In the genomic region with DNA sequence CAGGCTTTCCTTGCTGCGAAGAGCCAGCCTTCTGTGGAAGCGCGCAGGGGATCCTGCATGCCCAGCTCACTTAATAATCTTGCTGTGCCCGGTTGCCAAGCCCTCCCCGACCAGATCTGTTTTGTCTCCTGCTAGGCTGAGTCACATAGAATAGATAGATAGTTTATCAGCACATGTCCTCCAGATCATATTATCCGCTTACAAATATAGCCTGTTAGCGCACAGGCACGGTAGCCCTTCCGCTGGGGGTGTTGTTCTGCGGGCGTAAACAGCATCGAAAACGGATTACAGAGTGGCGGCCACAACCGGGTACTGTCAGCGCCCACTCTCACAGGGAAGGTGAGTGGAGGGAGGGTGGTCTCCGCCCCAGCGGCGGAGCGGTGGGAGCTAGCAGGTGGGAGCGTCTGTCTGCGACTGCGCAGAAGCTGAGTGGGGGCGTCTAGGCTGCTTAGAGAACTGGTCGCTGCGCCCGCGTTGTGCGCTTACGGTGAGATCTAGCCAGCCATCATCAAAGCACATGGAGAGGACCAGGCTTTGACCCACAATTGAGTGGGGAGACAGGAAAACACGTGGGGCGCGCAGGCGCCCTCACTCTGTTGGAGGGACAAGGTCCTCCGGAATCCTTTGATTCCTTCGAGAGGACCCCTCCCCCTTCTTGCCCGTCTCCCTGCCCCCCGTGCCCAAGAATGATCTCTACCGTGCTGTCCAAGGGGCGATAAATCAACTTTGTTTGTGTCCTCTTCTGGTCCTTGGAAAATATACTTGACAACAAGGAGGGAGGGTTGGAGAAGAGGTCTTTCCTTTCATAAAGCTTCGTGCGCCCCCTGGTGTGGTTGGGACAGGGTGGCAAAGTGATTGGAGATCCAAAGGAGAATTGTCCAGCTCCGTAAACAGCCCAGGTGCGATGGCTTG, we compare ENCODE assay signal across 8 mouse cellular contexts. TPM values are rescaled to one million over a fixed set of nuclear protein-coding genes. Genes with fewer than 3 reads are reported as not detected.
A peak's percentile ranks its signal among the peaks of the same experiment; 100 is the strongest.
DNase-seq lines count a peak whose midpoint lies in the region; ATAC-seq and TF ChIP-seq lines count a peak whose summit lies in the region.

No protein-coding gene starts in this region.

- peak overlapping the region; percentile 24 for H3K4me3 ChIP-seq in cerebellum, adult 2 months (replicated peaks; ENCODE audit: insufficient read depth, low read depth, low read length)
- H3K4me3 ChIP-seq in embryonic facial prominence, embryonic 15.5 days (replicated peaks) = peak overlapping the region; percentile 56
- peak overlapping the region; percentile 64 for H3K4me3 ChIP-seq in heart, embryonic 11.5 days (ENCODE audit: low read depth, low read length)
- peak overlapping the region; percentile 48 for H3K4me3 ChIP-seq in kidney, embryonic 14.5 days (ENCODE audit: low read length)
- peak overlapping the region; percentile 51 for H3K4me3 ChIP-seq in limb, embryonic 14.5 days (replicated peaks; ENCODE audit: low read length)
- peak overlapping the region; percentile 51 for H3K4me3 ChIP-seq in midbrain, embryonic 14.5 days (replicated peaks; ENCODE audit: low read depth, low read length)

- H3K4me2 ChIP-seq in embryonic facial prominence, embryonic 15.5 days (replicated peaks) = peak overlapping the region; percentile 97
- H3K4me2 ChIP-seq in heart, embryonic 11.5 days = peak overlapping the region; percentile 92
- H3K4me2 ChIP-seq in kidney, embryonic 14.5 days (replicated peaks; ENCODE audit: low read depth, low read length) = peak overlapping the region; percentile 87
- H3K4me2 ChIP-seq in limb, embryonic 14.5 days (replicated peaks; ENCODE audit: low read depth, low read length, severe bottlenecking) = peak overlapping the region; percentile 98
- peak overlapping the region; percentile 89 for H3K4me2 ChIP-seq in midbrain, embryonic 14.5 days (ENCODE audit: low read length)

- peak; percentile 21 to 36 for DNase-seq in cerebellum, adult 2 months
- peak; percentile 63 for DNase-seq in limb, embryonic 14.5 days (ENCODE audit: low spot score)
- peak; percentile 91 for DNase-seq in midbrain, embryonic 14.5 days
- DNase-seq in spleen, postnatal 4 days (ENCODE audit: low spot score in 2 of 2) = peak; percentile 24 to 67

- 1% methylated on average over 44 of the region's 44 CpGs for WGBS in cerebellum, adult 2 months
- WGBS in embryonic facial prominence, embryonic 15.5 days = 2% methylated on average over 44 of the region's 44 CpGs
- WGBS in heart, embryonic 11.5 days (ENCODE audit: insufficient replicate concordance) = 1% methylated on average over 44 of the region's 44 CpGs
- WGBS in kidney, embryonic 14.5 days = under 1% methylated on average over 44 of the region's 44 CpGs
- under 1% methylated on average over 44 of the region's 44 CpGs for WGBS in limb, embryonic 14.5 days
- WGBS in midbrain, embryonic 14.5 days = under 1% methylated on average over 44 of the region's 44 CpGs

- no peak for TF ChIP-seq POLR2A in cerebellum, adult 2 months (IDR thresholded peaks at IDR 0.05; ENCODE audit: borderline replicate concordance, insufficient read depth, low read length)
- no peak for TF ChIP-seq POLR2A in limb, embryonic 14.5 days (IDR thresholded peaks at IDR 0.05; ENCODE audit: borderline replicate concordance, extremely low read depth, insufficient read depth, insufficient read length)

- H3K9ac ChIP-seq in embryonic facial prominence, embryonic 15.5 days = peak overlapping the region; percentile 37
- peak overlapping the region; percentile 73 for H3K9ac ChIP-seq in heart, embryonic 11.5 days (ENCODE audit: low read depth, low read length)
- H3K9ac ChIP-seq in kidney, embryonic 14.5 days (ENCODE audit: low read depth, low read length) = peak overlapping the region; percentile 51
- H3K9ac ChIP-seq in limb, embryonic 14.5 days (ENCODE audit: low read depth, low read length, severe bottlenecking) = peak overlapping the region; percentile 48
- H3K9ac ChIP-seq in midbrain, embryonic 14.5 days (replicated peaks; ENCODE audit: low read length) = peak overlapping the region; percentile 57

- peak; percentile 26; the same call in 1 of the 2 replicates for TF ChIP-seq CTCF in cerebellum, adult 2 months (IDR thresholded peaks at IDR 0.05; ENCODE audit: borderline replicate concordance, insufficient read depth, low read depth, low read length)

- no peaks in the 10 kb centered on the region for H3K36me3 ChIP-seq in embryonic facial prominence, embryonic 15.5 days
- H3K36me3 ChIP-seq in heart, embryonic 11.5 days (ENCODE audit: control insufficient read depth, insufficient read depth, low read length) = no peaks in the 10 kb centered on the region
- no peaks in the 10 kb centered on the region for H3K36me3 ChIP-seq in kidney, embryonic 14.5 days (ENCODE audit: control insufficient read depth, insufficient read depth, low read length)
- H3K36me3 ChIP-seq in limb, embryonic 14.5 days (ENCODE audit: control insufficient read depth, insufficient read depth, low read length) = no peaks in the 10 kb centered on the region
- no peaks in the 10 kb centered on the region for H3K36me3 ChIP-seq in midbrain, embryonic 14.5 days (ENCODE audit: control insufficient read depth, insufficient read depth, low read length)

- ATAC-seq in cerebellum, adult (ENCODE audit: insufficient number of reproducible peaks, low FRiP score, low TSS enrichment) = no peak
- ATAC-seq in embryonic facial prominence, embryonic 15.5 days (ENCODE audit: insufficient number of reproducible peaks, low FRiP score, low TSS enrichment, low read depth) = peak; percentile 37; the same call in 1 of the 2 replicates
- ATAC-seq in heart, embryonic 11.5 days (replicated peaks; ENCODE audit: insufficient number of reproducible peaks, low FRiP score, low TSS enrichment) = peak; percentile 48; the same call in 1 of the 2 replicates
- peak; percentile 78 for ATAC-seq in kidney, embryonic 14.5 days (ENCODE audit: low FRiP score, low TSS enrichment)
- ATAC-seq in limb, embryonic 14.5 days (ENCODE audit: low FRiP score, low read depth) = 0 out of 2 replicates have a peak, but pooled peaks have one; percentile 47
- peak; percentile 76 for ATAC-seq in midbrain, embryonic 14.5 days (ENCODE audit: low FRiP score, low TSS enrichment)

- H3K4me1 ChIP-seq in cerebellum, adult 2 months (ENCODE audit: control insufficient read depth, insufficient read depth, low read length) = 0 out of 2 replicates have a peak, but pooled peaks cover 3% of the 10 kb centered on the region
- peaks cover 12% of the 10 kb centered on the region for H3K4me1 ChIP-seq in embryonic facial prominence, embryonic 15.5 days
- H3K4me1 ChIP-seq in heart, embryonic 11.5 days (ENCODE audit: control insufficient read depth, insufficient read depth, low read length) = peaks cover 4% of the 10 kb centered on the region
- no peaks in the 10 kb centered on the region for H3K4me1 ChIP-seq in kidney, embryonic 14.5 days (ENCODE audit: control insufficient read depth, insufficient read depth, low read length)
- H3K4me1 ChIP-seq in limb, embryonic 14.5 days (ENCODE audit: control insufficient read depth, insufficient read depth, low read length) = no peaks in the 10 kb centered on the region
- H3K4me1 ChIP-seq in midbrain, embryonic 14.5 days (ENCODE audit: control insufficient read depth, insufficient read depth, low read length) = peaks cover 7% of the 10 kb centered on the region; the same call in 1 of the 2 replicates

- H3K27ac ChIP-seq in cerebellum, adult 2 months (ENCODE audit: insufficient read depth, low read length) = no peak overlapping the region
- H3K27ac ChIP-seq in embryonic facial prominence, embryonic 15.5 days (replicated peaks) = no peak overlapping the region
- H3K27ac ChIP-seq in heart, embryonic 11.5 days (ENCODE audit: low read depth, low read length) = peak overlapping the region; percentile 57; the same call in 1 of the 2 replicates
- H3K27ac ChIP-seq in kidney, embryonic 14.5 days (ENCODE audit: low read depth, low read length) = no peak overlapping the region
- no peak overlapping the region for H3K27ac ChIP-seq in limb, embryonic 14.5 days (replicated peaks; ENCODE audit: low read depth, low read length)
- peak overlapping the region; percentile 75 for H3K27ac ChIP-seq in midbrain, embryonic 14.5 days (replicated peaks; ENCODE audit: low read depth, low read length)

- no peaks in the 10 kb centered on the region for H3K9me3 ChIP-seq in embryonic facial prominence, embryonic 15.5 days (replicated peaks)
- H3K9me3 ChIP-seq in heart, embryonic 11.5 days (replicated peaks; ENCODE audit: control insufficient read depth, low read length) = no peaks in the 10 kb centered on the region
- no peaks in the 10 kb centered on the region for H3K9me3 ChIP-seq in kidney, embryonic 14.5 days (ENCODE audit: control insufficient read depth, low read length)
- H3K9me3 ChIP-seq in limb, embryonic 14.5 days (ENCODE audit: control insufficient read depth, low read length) = no peaks in the 10 kb centered on the region
- no peaks in the 10 kb centered on the region for H3K9me3 ChIP-seq in midbrain, embryonic 14.5 days (ENCODE audit: control insufficient read depth, low read length)

- no peaks in the 10 kb centered on the region for H3K27me3 ChIP-seq in cerebellum, adult 2 months (ENCODE audit: control insufficient read depth, insufficient read depth, low read length)
- H3K27me3 ChIP-seq in embryonic facial prominence, embryonic 15.5 days = peaks cover 34% of the 10 kb centered on the region
- H3K27me3 ChIP-seq in heart, embryonic 11.5 days (ENCODE audit: control insufficient read depth, insufficient read depth, low read length) = peaks cover 5% of the 10 kb centered on the region; the same call in 1 of the 2 replicates
- H3K27me3 ChIP-seq in kidney, embryonic 14.5 days (ENCODE audit: control insufficient read depth, insufficient read depth, low read length) = peaks cover 8% of the 10 kb centered on the region; the same call in 1 of the 2 replicates
- H3K27me3 ChIP-seq in limb, embryonic 14.5 days (ENCODE audit: control insufficient read depth, insufficient read depth, low read length) = peaks cover 12% of the 10 kb centered on the region; the same call in 1 of the 2 replicates
- no peaks in the 10 kb centered on the region for H3K27me3 ChIP-seq in midbrain, embryonic 14.5 days (ENCODE audit: control insufficient read depth, insufficient read depth, low read length)

RNA-seq across cellular contexts. Expression of gene Lrrc2, which starts 2.5 kb away (rescaled TPM):
- 3.2 and 3.5 TPM in 2 replicates for polyA plus RNA-seq in cerebellum, adult 2 months (2012; rRNA removed)
- 0.39 and 0.59 TPM in 2 replicates for polyA plus RNA-seq in embryonic facial prominence, embryonic 15.5 days (2015; fragmentation: Nextera tagmentation; extraction: Ambion mirVana)
- 2.0 and 2.1 TPM in 2 replicates for polyA plus RNA-seq in heart, embryonic 11.5 days (2014; fragmentation: Nextera tagmentation; extraction: Ambion mirVana)
- polyA plus RNA-seq in kidney, embryonic 14.5 days (2014; fragmentation: Nextera tagmentation; extraction: Ambion mirVana) = 0.15 TPM in 1 of 2 replicates, not detected in the other
- 0.04 and 0.12 TPM in 2 replicates for polyA plus RNA-seq in limb, embryonic 14.5 days (2012; rRNA removed)
- 0.08 TPM in 1 of 2 replicates, not detected in the other for polyA plus RNA-seq in limb, embryonic 14.5 days (2014; fragmentation: Nextera tagmentation; extraction: Ambion mirVana)
- 0.38 and 0.51 TPM in 2 replicates for polyA plus RNA-seq in midbrain, embryonic 14.5 days (2014; fragmentation: Nextera tagmentation; extraction: Ambion mirVana)

RNA-seq across cellular contexts. Expression of gene Tdgf1, which starts 7.8 kb away (rescaled TPM):
- 7.2 and 7.5 TPM in 2 replicates for polyA plus RNA-seq in cerebellum, adult 2 months (2012; rRNA removed)
- polyA plus RNA-seq in embryonic facial prominence, embryonic 15.5 days (2015; fragmentation: Nextera tagmentation; extraction: Ambion mirVana) = 0.42 and 0.45 TPM in 2 replicates
- not detected in 2 replicates for polyA plus RNA-seq in heart, embryonic 11.5 days (2014; fragmentation: Nextera tagmentation; extraction: Ambion mirVana)
- polyA plus RNA-seq in kidney, embryonic 14.5 days (2014; fragmentation: Nextera tagmentation; extraction: Ambion mirVana) = not detected in 2 replicates
- polyA plus RNA-seq in limb, embryonic 14.5 days (2012; rRNA removed) = 0.38 and 0.56 TPM in 2 replicates
- 0.40 and 0.54 TPM in 2 replicates for polyA plus RNA-seq in limb, embryonic 14.5 days (2014; fragmentation: Nextera tagmentation; extraction: Ambion mirVana)
- polyA plus RNA-seq in midbrain, embryonic 14.5 days (2014; fragmentation: Nextera tagmentation; extraction: Ambion mirVana) = not detected in 2 replicates

RNA-seq across cellular contexts. Expression of gene Rtp3, which starts 36.6 kb away (rescaled TPM):
- polyA plus RNA-seq in cerebellum, adult 2 months (2012; rRNA removed) = 0.34 and 0.63 TPM in 2 replicates
- polyA plus RNA-seq in embryonic facial prominence, embryonic 15.5 days (2015; fragmentation: Nextera tagmentation; extraction: Ambion mirVana) = not detected in 2 replicates
- polyA plus RNA-seq in heart, embryonic 11.5 days (2014; fragmentation: Nextera tagmentation; extraction: Ambion mirVana) = 0.14 and 0.29 TPM in 2 replicates
- polyA plus RNA-seq in kidney, embryonic 14.5 days (2014; fragmentation: Nextera tagmentation; extraction: Ambion mirVana) = 0.32 TPM in 1 of 2 replicates, not detected in the other
- polyA plus RNA-seq in limb, embryonic 14.5 days (2012; rRNA removed) = 0.20 and 0.24 TPM in 2 replicates
- polyA plus RNA-seq in limb, embryonic 14.5 days (2014; fragmentation: Nextera tagmentation; extraction: Ambion mirVana) = not detected in 2 replicates
- not detected in 2 replicates for polyA plus RNA-seq in midbrain, embryonic 14.5 days (2014; fragmentation: Nextera tagmentation; extraction: Ambion mirVana)

RNA-seq across cellular contexts. Expression of gene Fam240a, which starts 37.1 kb away (rescaled TPM):
- polyA plus RNA-seq in cerebellum, adult 2 months (2012; rRNA removed) = not detected in 2 replicates
- polyA plus RNA-seq in embryonic facial prominence, embryonic 15.5 days (2015; fragmentation: Nextera tagmentation; extraction: Ambion mirVana) = not detected in 2 replicates
- not detected in 2 replicates for polyA plus RNA-seq in heart, embryonic 11.5 days (2014; fragmentation: Nextera tagmentation; extraction: Ambion mirVana)
- not detected in 2 replicates for polyA plus RNA-seq in kidney, embryonic 14.5 days (2014; fragmentation: Nextera tagmentation; extraction: Ambion mirVana)
- not detected in 2 replicates for polyA plus RNA-seq in limb, embryonic 14.5 days (2012; rRNA removed)
- not detected in 2 replicates for polyA plus RNA-seq in limb, embryonic 14.5 days (2014; fragmentation: Nextera tagmentation; extraction: Ambion mirVana)
- not detected in 2 replicates for polyA plus RNA-seq in midbrain, embryonic 14.5 days (2014; fragmentation: Nextera tagmentation; extraction: Ambion mirVana)

Comparison
In these comparisons a context has a peak if more than half of its experiments do, and no peak if none do; other contexts are left out.
1. DNase-seq: peak in every context shown above with its lines; median percentile 91 in midbrain, embryonic 14.5 days; 63 in limb, embryonic 14.5 days; 46 in spleen, postnatal 4 days; 28 in cerebellum, adult 2 months.
2. H3K27ac ChIP-seq: peak in heart, embryonic 11.5 days (single experiment) and midbrain, embryonic 14.5 days (single experiment); none in cerebellum, adult 2 months (single experiment), embryonic facial prominence, embryonic 15.5 days (single experiment), kidney, embryonic 14.5 days (single experiment) and limb, embryonic 14.5 days (single experiment).
3. Peak in every context shown above with its lines, with median percentiles within 50 percentile points of each other: H3K4me3 ChIP-seq, H3K4me2 ChIP-seq and H3K9ac ChIP-seq.